Mouse (Mus musculus) embryonic fibroblast, embryonic 13.5 days (primary cell): ENCODE measurements at regions not wholly inside any gene's neighbourhood (a gene's known extent, or its start where the extent isn't known, plus 50 kb on each side); places are given as distances from the start of the nearest gene placed in this dataset.

Experiments used
- H3K27ac ChIP-seq: 2 replicates; pipeline ENCODE4 v1.5.1; 2012; ENCODE audit warnings: low read length, control low read depth, inconsistent platforms; ENCODE audit not compliant: insufficient read depth
- H3K4me1 ChIP-seq: 2 replicates; pipeline ENCODE4 v1.6.1; 2011; ENCODE audit warnings: low read length; ENCODE audit not compliant: control insufficient read depth, insufficient read depth
- H3K4me3 ChIP-seq: 2 replicates; pipeline ENCODE4 v1.5.1; 2011; ENCODE audit warnings: mild to moderate bottlenecking, control low read depth, low read length; ENCODE audit not compliant: insufficient read depth
- CTCF ChIP-seq: IDR thresholded peaks from 2 replicates; pipeline ENCODE4 v1.5.1; 2011; ENCODE audit warnings: mild to moderate bottlenecking, control low read depth, low read length, moderate library complexity, borderline replicate concordance; ENCODE audit not compliant: insufficient read depth
- POLR2A ChIP-seq: IDR thresholded peaks from 2 replicates; pipeline ENCODE4 v1.6.1; 2011; ENCODE audit warnings: low read depth, mild to moderate bottlenecking, control low read depth, low read length, moderate library complexity

DNA sequence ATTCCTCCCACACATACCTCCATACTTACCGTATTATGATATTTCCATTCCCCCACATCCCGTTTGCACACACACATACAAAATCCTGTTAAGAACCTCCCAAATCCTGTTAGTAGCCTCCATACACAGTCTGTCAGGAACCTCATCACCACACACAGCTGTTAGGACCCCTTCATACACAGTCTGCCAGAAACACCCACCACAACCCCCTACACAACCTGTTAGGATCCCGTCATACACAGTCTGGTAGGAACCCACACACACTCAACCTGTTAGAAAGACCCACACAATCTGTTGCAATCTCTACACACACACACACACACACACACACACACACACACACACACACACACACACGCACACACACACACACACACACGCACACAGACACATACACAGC, 187.5 kb upstream of the Fat4 start:
- TF ChIP-seq POLR2A: no peak
- TF ChIP-seq CTCF: no peak
- H3K4me3 ChIP-seq: no peak overlapping the region
- peaks cover 4% of the 10 kb centered on the region; the same call in 1 of the 2 replicates for H3K4me1 ChIP-seq
- no peak overlapping the region for H3K27ac ChIP-seq

DNA sequence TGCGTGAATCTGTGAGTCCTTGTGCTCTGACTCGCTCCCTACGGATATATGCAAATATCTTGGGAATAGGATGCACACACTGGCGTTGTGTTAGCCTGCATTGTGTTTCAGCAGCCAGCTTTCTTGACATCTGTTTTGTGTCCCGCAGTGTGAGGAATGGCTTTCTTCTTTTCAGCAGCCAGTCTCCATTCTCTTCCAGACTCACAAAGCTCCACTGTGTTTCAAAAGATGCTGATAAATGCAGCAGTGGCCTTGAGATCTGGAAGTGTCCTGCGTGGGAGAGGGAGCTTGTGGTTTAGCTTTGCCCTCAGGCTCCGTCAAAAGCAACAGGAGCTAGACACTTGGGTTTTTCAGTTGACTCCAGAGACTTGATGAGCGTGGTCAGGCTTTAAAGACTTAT, 188.9 kb upstream of the Fat4 start:
- Histone ChIP-seq H3K4me1 (peaks cover 4% of the 10 kb centered on the region; the same call in 1 of the 2 replicates), H3K27ac (no peak overlapping the region), H3K4me3 (no peak overlapping the region)
- TF ChIP-seq POLR2A (no peak), CTCF (no peak)

DNA sequence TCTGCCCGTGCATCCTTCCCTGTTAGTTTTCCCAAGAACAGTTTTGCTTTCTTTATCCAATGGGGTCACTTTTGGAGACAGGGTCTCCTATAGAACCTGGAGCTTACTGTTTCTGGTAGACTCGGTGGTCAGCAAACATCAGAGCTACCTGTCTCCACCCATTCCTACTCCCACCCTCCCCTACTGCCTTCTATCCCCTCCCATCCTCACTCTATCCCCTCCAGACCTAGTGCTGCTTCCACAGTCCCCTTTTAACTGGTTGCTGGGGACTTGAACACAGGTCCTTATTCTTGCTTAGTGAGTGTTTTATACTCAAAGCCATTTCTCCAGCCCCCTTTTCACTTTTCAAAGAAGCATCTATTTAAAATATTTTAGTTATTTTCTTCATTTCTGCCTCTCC, 189.4 kb upstream of the Fat4 start:
- no peak for TF ChIP-seq POLR2A
- TF ChIP-seq CTCF: no peak
- Histone ChIP-seq H3K27ac (no peak overlapping the region), H3K4me1 (peaks cover 4% of the 10 kb centered on the region; the same call in 1 of the 2 replicates), H3K4me3 (no peak overlapping the region)

DNA sequence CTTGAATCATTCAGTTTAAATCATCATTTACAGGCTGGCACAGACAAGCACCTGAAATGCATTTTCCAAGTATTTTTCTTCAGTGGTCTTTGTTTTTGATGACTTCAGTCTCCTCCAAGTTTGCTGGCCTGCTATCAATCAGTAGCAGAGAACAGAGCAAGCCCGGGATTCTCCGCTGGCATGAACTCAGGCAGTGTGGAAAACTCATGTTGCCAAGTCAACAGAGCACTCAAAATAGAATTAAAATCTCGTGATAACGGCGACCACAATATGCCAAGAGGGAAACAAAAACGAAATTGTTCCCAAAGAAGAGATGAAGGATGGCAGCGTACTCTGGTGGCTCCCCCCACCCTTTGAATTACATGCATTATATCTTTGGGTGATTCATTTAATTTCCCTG, 190.9 kb upstream of the Fat4 start:
- Histone ChIP-seq H3K4me3 (no peak overlapping the region), H3K4me1 (peaks cover 4% of the 10 kb centered on the region; the same call in 1 of the 2 replicates), H3K27ac (no peak overlapping the region)
- TF ChIP-seq POLR2A: no peak

DNA sequence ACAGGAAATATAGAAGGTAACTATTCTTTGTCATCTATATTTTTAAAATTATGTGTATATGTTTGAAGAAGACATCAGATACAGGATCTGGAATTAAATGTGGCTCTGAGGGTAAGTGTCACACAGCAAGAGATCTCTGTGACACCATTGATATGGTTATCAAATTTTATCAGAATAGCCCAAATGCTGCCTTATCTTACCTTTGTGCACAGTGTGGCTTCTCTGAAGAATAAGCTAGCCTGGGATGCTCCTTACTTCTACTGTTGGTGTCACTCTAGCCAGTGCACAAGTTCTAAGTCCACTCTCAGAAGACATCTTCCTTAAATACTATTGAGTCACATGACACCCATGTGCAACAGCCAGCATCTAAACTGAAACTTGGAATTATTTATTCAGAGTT, 194.0 kb upstream of the Fat4 start:
- TF ChIP-seq CTCF: no peak
- TF ChIP-seq POLR2A: no peak
- Histone ChIP-seq H3K27ac (no peak overlapping the region), H3K4me3 (no peak overlapping the region), H3K4me1 (peaks cover 4% of the 10 kb centered on the region; the same call in 1 of the 2 replicates)

DNA sequence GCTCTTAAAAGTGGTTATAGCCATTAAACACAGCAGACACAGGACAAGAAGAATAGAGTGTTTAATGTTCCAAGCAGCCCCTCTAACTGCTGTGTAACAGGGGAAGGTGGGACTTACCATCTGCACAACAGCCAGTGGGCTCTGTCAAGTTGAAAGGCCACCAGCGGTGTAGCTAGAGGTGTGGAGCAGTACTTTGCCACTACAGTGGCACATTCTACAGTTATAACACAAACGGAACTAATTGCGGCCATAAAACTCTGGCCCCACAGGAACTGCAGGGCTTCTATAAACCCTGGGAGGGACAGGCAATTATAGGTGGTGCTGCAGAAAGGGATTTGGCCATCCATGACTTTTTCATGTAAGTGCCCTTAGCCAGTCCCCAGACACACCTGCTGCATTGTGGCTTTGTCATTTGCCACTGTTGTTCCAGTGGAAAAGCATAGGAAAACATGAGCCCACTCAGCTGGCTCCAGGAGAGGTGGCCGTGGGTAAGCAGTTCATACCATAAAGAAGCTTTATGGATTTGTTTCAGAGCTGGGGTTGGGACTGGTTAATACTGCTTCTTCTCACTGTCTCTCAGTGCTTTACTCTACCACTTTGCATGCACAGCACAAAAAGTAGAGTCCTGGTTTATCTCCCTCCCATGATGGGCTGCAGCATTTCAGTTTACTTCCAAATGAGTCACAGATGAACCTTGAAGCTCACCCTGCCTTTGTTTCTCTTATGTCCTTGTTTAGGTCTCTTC, 199.8 kb upstream of the Ankrd50 start:
- TF ChIP-seq CTCF (no peak), POLR2A (no peak)
- Histone ChIP-seq H3K27ac (no peak overlapping the region), H3K4me1 (no peaks in the 10 kb centered on the region), H3K4me3 (no peak overlapping the region)

DNA sequence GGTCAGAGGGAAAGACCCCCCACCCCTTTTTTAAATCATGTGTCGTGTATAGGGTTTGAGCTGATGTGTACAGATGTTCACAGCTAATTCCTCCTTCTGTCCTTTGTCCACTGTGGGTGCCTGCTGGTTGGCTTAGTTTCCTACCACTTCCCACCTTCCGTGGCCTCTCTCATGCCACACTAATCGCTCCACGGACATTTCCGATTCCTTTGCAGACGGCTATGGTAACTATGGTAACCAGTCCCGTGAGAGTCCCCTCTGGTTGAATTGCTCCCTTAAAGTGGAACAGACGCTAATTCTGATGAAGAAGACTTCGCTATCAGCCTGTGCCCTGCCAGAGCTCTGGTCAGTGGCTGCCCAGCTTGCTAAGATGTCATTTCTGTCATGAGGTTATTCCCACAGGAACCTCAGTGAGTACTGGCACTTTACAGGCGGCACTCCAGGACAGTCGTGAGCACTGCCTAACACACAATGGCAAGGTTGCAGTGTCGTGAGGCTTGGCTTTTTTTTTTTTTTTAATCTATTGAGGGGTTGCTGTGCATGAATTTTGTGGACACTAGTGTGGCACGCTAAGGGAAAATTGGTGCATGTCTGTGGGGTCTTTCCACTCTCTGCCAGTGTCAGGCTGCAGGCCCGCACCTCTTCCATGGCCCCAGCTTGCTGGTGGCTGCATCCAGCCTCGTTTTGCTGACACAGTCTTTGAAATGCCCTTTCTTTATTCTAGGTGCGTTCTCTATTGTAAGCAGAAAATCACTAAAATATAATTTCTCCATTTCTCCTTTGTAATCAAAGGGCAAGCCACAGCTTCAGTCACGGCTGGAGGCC, 179.2 kb upstream of the Ankrd50 start:
- Histone ChIP-seq H3K4me1 (no peaks in the 10 kb centered on the region), H3K4me3 (no peak overlapping the region), H3K27ac (no peak overlapping the region)
- TF ChIP-seq POLR2A (no peak), CTCF (no peak)

DNA sequence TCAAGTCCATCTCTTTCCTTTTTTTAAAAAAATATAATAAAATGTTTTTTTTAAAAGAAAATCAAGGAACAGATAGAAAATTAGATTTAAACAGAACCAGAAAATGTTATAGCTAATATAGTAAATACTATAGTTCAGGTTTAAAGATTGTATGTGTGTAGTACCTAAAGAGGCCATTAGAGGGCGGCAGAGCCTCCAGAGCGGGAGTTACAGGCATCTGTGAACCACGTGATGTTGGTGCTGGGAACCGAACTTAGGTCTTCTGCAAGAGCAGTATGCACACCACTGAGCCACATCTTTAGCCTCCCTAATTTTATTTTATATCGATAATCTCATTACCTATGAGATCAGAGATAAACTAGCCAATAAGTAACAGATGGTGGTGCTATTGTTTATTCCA, 178.4 kb upstream of the Ankrd50 start:
- no peaks in the 10 kb centered on the region for H3K4me1 ChIP-seq
- no peak overlapping the region for H3K4me3 ChIP-seq
- TF ChIP-seq POLR2A (no peak), CTCF (0 out of 2 replicates have a peak, but pooled peaks have one; percentile 10)
- H3K27ac ChIP-seq: no peak overlapping the region

DNA sequence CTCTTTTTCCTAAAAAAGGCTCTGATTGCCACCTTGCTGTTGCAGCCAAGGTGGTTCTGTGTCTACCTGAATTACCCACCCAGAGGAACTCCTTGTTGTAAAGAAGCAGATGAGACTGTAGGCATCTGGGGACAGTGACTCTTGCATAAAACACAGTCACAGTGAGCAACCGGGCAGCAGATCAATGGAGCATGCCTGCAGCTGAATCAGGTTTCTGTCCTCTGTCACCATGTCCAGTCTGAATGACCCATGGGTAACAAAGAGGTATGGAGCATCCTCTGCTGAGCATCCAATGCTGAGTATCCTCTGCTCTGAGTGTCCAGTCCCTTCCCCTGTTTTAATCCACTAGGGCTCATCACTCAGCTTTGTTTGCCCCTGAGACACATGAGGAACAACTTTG, 172.1 kb upstream of the Ankrd50 start:
- no peak for TF ChIP-seq POLR2A
- no peak for TF ChIP-seq CTCF
- no peak overlapping the region for H3K27ac ChIP-seq
- no peaks in the 10 kb centered on the region for H3K4me1 ChIP-seq
- H3K4me3 ChIP-seq: no peak overlapping the region

DNA sequence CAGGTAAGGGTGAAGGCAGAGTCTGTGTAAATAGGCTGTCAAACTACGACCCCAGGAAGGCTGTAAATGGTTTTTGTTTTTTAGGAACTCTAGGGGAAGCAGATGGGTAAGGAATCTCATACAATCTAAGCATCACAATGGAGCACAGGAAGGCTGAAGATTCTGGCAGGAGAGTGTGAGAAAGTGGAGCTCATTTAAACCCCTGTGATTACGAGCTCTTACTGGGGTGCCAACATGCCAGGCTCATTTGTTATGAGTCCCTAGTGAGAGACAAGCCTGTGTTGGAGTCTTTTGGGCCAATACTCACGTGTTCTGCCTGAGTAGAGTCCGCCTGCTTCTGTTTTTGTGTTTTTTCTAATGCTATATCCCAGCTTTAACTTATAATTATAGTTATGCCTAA, 169.3 kb upstream of the Ankrd50 start:
- no peaks in the 10 kb centered on the region for H3K4me1 ChIP-seq
- H3K4me3 ChIP-seq: no peak overlapping the region
- TF ChIP-seq POLR2A: no peak
- no peak for TF ChIP-seq CTCF
- H3K27ac ChIP-seq: no peak overlapping the region
